Mouse (Mus musculus) myocyte (in vitro differentiated cells): ENCODE data around the gene Tmod2.

Experiments
- CEBPB ChIP-seq: IDR thresholded peaks from 2 replicates; pipeline ENCODE4 v1.6.1; 2011; ENCODE audit warnings: mild to moderate bottlenecking, moderate library complexity; ENCODE audit not compliant: poor library complexity, insufficient read depth, severe bottlenecking
- POLR2A ChIP-seq: IDR thresholded peaks from one replicate; pipeline ENCODE4 v1.6.1; 2011; ENCODE audit warnings: low read depth, mild to moderate bottlenecking, control low read depth, moderate library complexity; ENCODE audit not compliant: insufficient read length
- REST ChIP-seq: IDR thresholded peaks from one replicate; pipeline ENCODE4 v1.6.1; 2011; ENCODE audit warnings: mild to moderate bottlenecking, control low read depth, moderate library complexity; ENCODE audit not compliant: insufficient read depth, insufficient read length
- TCF12 ChIP-seq: IDR thresholded peaks from one replicate; pipeline ENCODE4 v1.6.1; 2011; ENCODE audit warnings: mild to moderate bottlenecking, control low read depth; ENCODE audit not compliant: poor library complexity, insufficient read depth, severe bottlenecking

DNA sequence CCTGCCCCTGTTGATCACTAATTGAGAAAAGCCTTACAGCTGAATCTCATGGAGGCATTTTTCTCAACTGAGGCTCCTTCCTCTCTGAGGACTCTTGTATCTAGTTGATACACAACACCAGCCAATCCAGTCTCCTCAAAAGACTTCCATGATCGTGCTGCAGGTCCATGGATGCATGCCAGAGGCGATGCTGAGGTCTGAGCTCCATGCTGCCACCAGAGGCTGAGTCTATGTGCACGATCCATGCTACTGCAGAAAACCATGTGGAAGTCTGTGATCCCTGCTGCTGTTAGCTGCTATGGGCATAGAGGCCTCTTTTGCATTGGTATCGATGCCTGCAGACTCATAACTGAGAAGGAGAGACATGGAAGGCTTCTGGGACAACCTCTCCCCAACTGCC is 23.1 kb upstream of the Tmod2 start:
- no peak for TF ChIP-seq POLR2A
- no peak for TF ChIP-seq CEBPB
- TF ChIP-seq TCF12 = no peak
- TF ChIP-seq REST = no peak
